Mouse (Mus musculus): ENCODE data around the gene D630023F18Rik. TPM values are rescaled to one million over a fixed set of nuclear protein-coding genes. Genes with fewer than 3 reads are reported as not detected.

D630023F18Rik gene
- total and polyA plus RNA-seq, 2 experiments from 2014 or later = 5.0 to 8.6 TPM

DNA sequence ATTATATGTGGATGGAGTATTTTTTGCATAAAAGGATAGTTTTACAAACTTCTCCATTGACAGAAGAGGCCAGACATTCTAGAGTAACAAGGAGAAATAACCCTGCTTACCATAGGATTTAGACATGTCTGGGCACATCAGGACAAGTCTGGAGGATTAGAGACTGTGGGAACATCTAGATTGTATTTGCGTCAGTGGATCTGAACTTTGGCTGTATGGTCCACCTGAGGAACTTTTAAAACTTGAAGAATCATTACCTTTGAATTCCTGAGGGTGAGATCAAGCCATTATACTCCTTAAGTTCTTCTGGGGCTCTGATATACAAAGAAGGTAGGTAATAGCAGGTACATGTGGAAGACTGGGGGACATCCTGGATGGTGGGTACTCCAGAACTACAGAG is 8.7 kb upstream of the D630023F18Rik start:
- Histone ChIP-seq H3K9me3 (ENCODE audit: low read length) (no peaks in the 10 kb centered on the region), H3K27ac (no peak overlapping the region), H3K4me1 (ENCODE audit: insufficient read depth, low read length) (no peaks in the 10 kb centered on the region), H3K27me3 (ENCODE audit: insufficient read depth, low read length) (no peaks in the 10 kb centered on the region), H3K9ac (replicated peaks; ENCODE audit: low read length) (no peak overlapping the region), H3K36me3 (ENCODE audit: insufficient read depth, low read length) (no peaks in the 10 kb centered on the region), H3K4me3 (ENCODE audit: low read length) (no peak overlapping the region), H3K4me2 (ENCODE audit: low read depth, low read length) (no peak overlapping the region)
- 95% methylated on average over 1 of the region's 1 CpGs for WGBS
- no peak for TF ChIP-seq CTCF (IDR thresholded peaks at IDR 0.05; ENCODE audit: low read depth)
- ATAC-seq (no peak), DNase-seq (ENCODE audit: low spot score) (no peak)

DNA sequence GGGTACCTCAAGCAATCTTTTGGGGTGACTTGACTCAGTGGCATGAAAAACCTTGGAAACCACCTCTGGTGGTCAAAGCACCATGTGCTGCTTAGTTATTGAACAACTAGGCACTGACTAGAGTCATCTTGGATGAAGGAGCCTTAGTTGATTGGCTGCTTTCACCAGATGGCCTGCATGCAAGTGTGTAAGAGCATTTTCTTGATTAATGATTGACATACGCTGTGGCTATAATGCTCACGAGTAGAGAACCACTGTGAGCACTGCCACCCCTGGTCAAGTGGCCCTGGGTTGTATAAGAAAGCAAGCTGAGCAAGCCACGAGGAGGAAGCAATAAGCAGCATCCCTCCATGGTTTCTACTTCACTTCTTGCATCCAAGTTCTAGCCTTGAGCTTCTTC is 7.2 kb upstream of the D630023F18Rik start:
- ATAC-seq (no peak), DNase-seq (ENCODE audit: low spot score) (no peak)
- H3K27me3 ChIP-seq (ENCODE audit: insufficient read depth, low read length) = no peaks in the 10 kb centered on the region
- H3K4me2 ChIP-seq (ENCODE audit: low read depth, low read length) = no peak overlapping the region
- no peak overlapping the region for H3K4me3 ChIP-seq (ENCODE audit: low read length)
- no peaks in the 10 kb centered on the region for H3K36me3 ChIP-seq (ENCODE audit: insufficient read depth, low read length)
- no peaks in the 10 kb centered on the region for H3K4me1 ChIP-seq (ENCODE audit: insufficient read depth, low read length)
- no peak for TF ChIP-seq CTCF (IDR thresholded peaks at IDR 0.05; ENCODE audit: low read depth)
- no peak overlapping the region for H3K9ac ChIP-seq (replicated peaks; ENCODE audit: low read length)
- H3K27ac ChIP-seq = no peak overlapping the region
- 75% methylated on average over 3 of the region's 3 CpGs for WGBS
- H3K9me3 ChIP-seq (ENCODE audit: low read length) = no peaks in the 10 kb centered on the region

DNA sequence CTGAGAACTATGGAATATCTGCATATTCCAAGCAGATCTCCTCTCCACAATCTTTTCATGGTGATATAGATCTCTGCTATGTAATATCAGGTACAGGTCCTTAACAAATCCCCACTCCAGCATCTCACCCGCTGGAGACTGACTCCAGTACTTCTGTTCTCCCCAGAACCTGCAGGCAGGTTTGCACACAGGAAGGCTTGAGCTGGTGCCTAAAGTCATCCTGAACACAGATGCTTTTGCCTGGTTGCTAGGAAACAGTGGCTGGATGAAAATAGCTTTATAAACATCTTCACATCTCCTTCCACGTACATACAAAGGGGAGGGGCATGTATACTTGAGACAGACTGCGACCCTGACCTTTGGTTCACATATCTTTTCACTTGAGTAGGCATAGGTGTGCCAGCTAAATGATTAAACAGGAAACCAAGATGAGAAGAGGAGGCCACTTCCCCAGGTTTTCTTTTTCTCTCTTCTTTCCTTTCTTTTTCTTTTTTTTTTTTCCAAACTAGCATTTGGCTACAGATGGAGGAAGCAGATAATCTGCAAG is 6.7 kb upstream of the D630023F18Rik start:
- ATAC-seq = peak; percentile 61
- H3K9me3 ChIP-seq (ENCODE audit: low read length) = no peaks in the 10 kb centered on the region
- 65% methylated on average over 3 of the region's 3 CpGs for WGBS
- no peak overlapping the region for H3K27ac ChIP-seq
- H3K4me1 ChIP-seq (ENCODE audit: insufficient read depth, low read length) = no peaks in the 10 kb centered on the region
- H3K9ac ChIP-seq (replicated peaks; ENCODE audit: low read length) = no peak overlapping the region
- no peaks in the 10 kb centered on the region for H3K27me3 ChIP-seq (ENCODE audit: insufficient read depth, low read length)
- TF ChIP-seq CTCF (IDR thresholded peaks at IDR 0.05; ENCODE audit: low read depth) = no peak
- peak; percentile 38 for DNase-seq (ENCODE audit: low spot score)
- no peak overlapping the region for H3K4me3 ChIP-seq (ENCODE audit: low read length)
- no peaks in the 10 kb centered on the region for H3K36me3 ChIP-seq (ENCODE audit: insufficient read depth, low read length)
- H3K4me2 ChIP-seq (ENCODE audit: low read depth, low read length) = no peak overlapping the region

DNA sequence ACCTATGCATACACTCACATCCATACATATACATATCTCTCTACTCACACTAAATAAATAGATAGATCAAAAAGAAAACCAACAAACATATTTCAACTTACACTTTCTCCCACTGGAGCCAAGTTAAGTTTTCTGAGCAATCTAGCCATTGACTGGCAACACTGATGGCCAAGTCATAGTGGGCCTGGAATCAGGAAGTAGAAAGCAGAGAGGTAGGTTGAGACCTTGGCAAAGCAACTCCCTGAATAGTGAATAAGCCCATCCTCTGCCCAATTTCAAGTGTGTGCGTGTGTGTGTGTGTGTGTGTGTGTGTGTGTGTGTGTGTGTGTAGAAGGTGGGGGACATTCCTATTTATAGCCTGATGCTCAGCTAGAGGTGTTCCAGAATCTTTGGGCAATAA is 3.6 kb downstream of the D630023F18Rik start, which contains the start of gene Gm28845:
TSS of gene Gm28845 (minus strand) at position 121 of the 400 bp plus-strand sequence.
- no peak for TF ChIP-seq CTCF (IDR thresholded peaks at IDR 0.05; ENCODE audit: low read depth)
- H3K4me2 ChIP-seq (ENCODE audit: low read depth, low read length) = no peak within 1 kb of the TSS
- H3K4me3 ChIP-seq (ENCODE audit: low read length) = no peak within 1 kb of the TSS
- no peaks in the 10 kb centered on the region for H3K27me3 ChIP-seq (ENCODE audit: insufficient read depth, low read length)
- no peak within 1 kb of the TSS for H3K9ac ChIP-seq (replicated peaks; ENCODE audit: low read length)
- ATAC-seq (no peak), DNase-seq (ENCODE audit: low spot score) (no peak)
- no peak within 1 kb of the TSS for H3K27ac ChIP-seq
- H3K9me3 ChIP-seq (ENCODE audit: low read length) = no peaks in the 10 kb centered on the region
- WGBS = 71% methylated on average over 1 of the region's 1 CpGs
- no peaks in the 10 kb centered on the region for H3K36me3 ChIP-seq (ENCODE audit: insufficient read depth, low read length)
- no peaks in the 10 kb centered on the region for H3K4me1 ChIP-seq (ENCODE audit: insufficient read depth, low read length)

DNA sequence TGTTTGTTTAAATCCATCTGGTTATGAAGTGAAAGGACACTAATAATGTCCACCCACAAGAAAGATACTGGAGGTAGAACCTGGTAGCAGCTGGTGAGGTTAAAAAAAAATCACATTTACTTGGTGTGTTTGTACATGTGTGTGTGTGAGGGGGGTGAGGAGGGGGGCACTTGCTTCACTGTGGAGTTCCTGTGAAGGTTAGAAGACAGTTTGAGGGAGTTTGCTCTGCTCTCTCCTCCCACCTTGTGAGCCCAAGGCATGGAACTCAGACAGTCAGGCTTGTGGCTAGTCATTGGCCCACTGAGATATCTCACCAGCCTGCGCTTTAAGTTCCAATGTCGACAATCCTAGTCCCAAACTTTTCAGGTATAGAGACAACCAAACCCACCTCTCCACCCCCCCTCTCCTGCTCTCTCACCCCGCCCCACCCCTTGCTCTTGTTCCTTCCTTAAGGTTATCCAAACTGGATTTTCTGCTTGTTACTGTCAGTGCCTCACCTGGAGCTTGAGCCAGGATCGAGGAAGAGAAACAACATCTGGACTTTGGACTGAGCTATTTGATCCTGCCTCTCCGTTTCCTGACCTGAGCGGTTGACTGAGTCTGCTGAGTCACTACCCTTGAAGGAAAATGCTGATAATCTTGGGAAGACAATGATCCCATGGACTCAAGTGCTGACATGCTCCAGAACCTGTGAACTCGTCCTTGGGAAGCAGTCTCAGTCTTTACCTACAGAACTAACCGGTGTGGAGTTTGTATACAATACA is 4.7 kb downstream of the D630023F18Rik start:
- DNase-seq (ENCODE audit: low spot score) = no peak
- WGBS = 79% methylated on average over 8 of the region's 8 CpGs
- Histone ChIP-seq H3K27ac (no peak overlapping the region), H3K27me3 (ENCODE audit: insufficient read depth, low read length) (no peaks in the 10 kb centered on the region), H3K4me1 (ENCODE audit: insufficient read depth, low read length) (no peaks in the 10 kb centered on the region), H3K9ac (replicated peaks; ENCODE audit: low read length) (no peak overlapping the region), H3K4me2 (ENCODE audit: low read depth, low read length) (no peak overlapping the region), H3K36me3 (ENCODE audit: insufficient read depth, low read length) (no peaks in the 10 kb centered on the region), H3K9me3 (ENCODE audit: low read length) (no peaks in the 10 kb centered on the region), H3K4me3 (ENCODE audit: low read length) (no peak overlapping the region)
- ATAC-seq = no peak
- TF ChIP-seq CTCF (IDR thresholded peaks at IDR 0.05; ENCODE audit: low read depth) = no peak

DNA sequence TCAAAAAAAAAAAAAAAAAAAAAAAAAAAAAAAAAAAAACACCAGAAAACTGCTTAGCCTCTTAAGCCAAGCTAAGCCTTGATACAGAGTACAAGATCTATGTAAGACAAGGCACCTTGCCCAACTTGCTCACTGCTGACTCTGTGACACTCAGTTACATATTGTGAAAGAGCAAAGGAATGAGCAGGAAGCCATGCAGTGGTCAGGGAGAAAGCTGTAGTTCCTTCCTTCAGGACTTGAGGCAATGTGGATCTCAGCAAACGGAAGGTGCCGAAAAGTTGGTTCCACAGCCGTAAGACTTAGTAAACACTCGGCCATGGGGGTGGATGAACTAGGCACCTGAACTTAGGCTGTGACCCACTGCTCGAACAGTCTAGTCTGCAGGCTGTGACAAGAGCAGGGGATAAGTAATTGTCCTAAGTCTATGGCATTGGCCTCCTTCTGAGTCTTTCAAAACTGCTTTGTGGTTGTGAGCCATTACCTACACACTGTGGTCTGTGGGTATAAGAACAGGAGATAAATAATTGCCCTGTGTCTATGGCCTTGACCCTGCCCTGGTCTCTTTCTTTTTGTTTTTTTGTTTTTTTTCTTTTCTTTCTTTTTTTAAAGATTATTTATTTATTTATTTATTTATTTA is 9.4 kb downstream of the D630023F18Rik start:
- H3K27me3 ChIP-seq (ENCODE audit: insufficient read depth, low read length) = no peaks in the 10 kb centered on the region
- no peak overlapping the region for H3K27ac ChIP-seq
- H3K4me3 ChIP-seq (ENCODE audit: low read length) = no peak overlapping the region
- no peaks in the 10 kb centered on the region for H3K9me3 ChIP-seq (ENCODE audit: low read length)
- no peak overlapping the region for H3K9ac ChIP-seq (replicated peaks; ENCODE audit: low read length)
- H3K4me1 ChIP-seq (ENCODE audit: insufficient read depth, low read length) = no peaks in the 10 kb centered on the region
- TF ChIP-seq CTCF (IDR thresholded peaks at IDR 0.05; ENCODE audit: low read depth) = no peak
- H3K36me3 ChIP-seq (ENCODE audit: insufficient read depth, low read length) = no peaks in the 10 kb centered on the region
- H3K4me2 ChIP-seq (ENCODE audit: low read depth, low read length) = no peak overlapping the region
- 94% methylated on average over 5 of the region's 5 CpGs for WGBS
- no peak for DNase-seq (ENCODE audit: low spot score)
- no peak for ATAC-seq
